Mouse (Mus musculus) mouse trophoblast stem cell (cell line): ENCODE measurements around the gene Ric3.

Experiments
- in situ Hi-C, 2 experiments: fragments of 300-500 bp; cut with MseI, MboI; formaldehyde crosslinking; loops; 2 replicates in 1 of 2; 3 replicates in 1 of 2; pipeline ENCODE4 v1.15.1; 2025

The Ric3 gene

GRCm38 (mm10) chr7:109050831-109051230 is 32.3 kb downstream of the Ric3 start:
- in situ Hi-C loops = no loop called here

- in situ Hi-C loops = no loop called here
These were observed 37.3 kb downstream of the Ric3 start for GRCm38 (mm10) chr7:109045876-109046275.

GRCm38 (mm10) chr7:109039445-109039844 is 43.7 kb downstream of the Ric3 start:
- in situ Hi-C loops = no loop called here

- in situ Hi-C loops = no loop called here
These were observed 44.1 kb downstream of the Ric3 start for GRCm38 (mm10) chr7:109038987-109039386.

- in situ Hi-C loops = no loop called here
These were observed 44.9 kb downstream of the Ric3 start for GRCm38 (mm10) chr7:109038121-109038735.

- in situ Hi-C loops = no loop called here
These were observed 51.1 kb downstream of the Ric3 start for GRCm38 (mm10) chr7:109032054-109032453.

GRCm38 (mm10) chr7:109031331-109031730 is 51.8 kb downstream of the Ric3 start:
- in situ Hi-C loops = no loop called here

GRCm38 (mm10) chr7:109029961-109030465 is 53.1 kb downstream of the Ric3 start:
- in situ Hi-C loops = no loop called here

GRCm38 (mm10) chr7:109028204-109028603 is 54.9 kb downstream of the Ric3 start:
- in situ Hi-C loops = no loop called here

- in situ Hi-C loops = no loop called here
These were observed 55.4 kb downstream of the Ric3 start for GRCm38 (mm10) chr7:109027721-109028120.

- in situ Hi-C loops = no loop called here
These were observed 56.2 kb downstream of the Ric3 start for GRCm38 (mm10) chr7:109026976-109027375.

- in situ Hi-C loops = no loop called here
These were observed 57.4 kb downstream of the Ric3 start for GRCm38 (mm10) chr7:109025743-109026142.

- in situ Hi-C loops = loop anchor here (5.0 kb wide), 1 partner anchor 64 kb away; no protein-coding TSS in a partner anchor
These were observed 61.7 kb downstream of the Ric3 start for GRCm38 (mm10) chr7:109021428-109021827.

- in situ Hi-C loops = no loop called here
These were observed 63.9 kb downstream of the Ric3 start for GRCm38 (mm10) chr7:109019243-109019642.

- in situ Hi-C loops = no loop called here
These were observed 66.7 kb downstream of the Ric3 start for GRCm38 (mm10) chr7:109016378-109016923.

- in situ Hi-C loops = no loop called here
These were observed 68.3 kb downstream of the Ric3 start for GRCm38 (mm10) chr7:109014851-109015250.

- in situ Hi-C loops = no loop called here
These were observed 70.0 kb downstream of the Ric3 start for GRCm38 (mm10) chr7:109012998-109013625.

- in situ Hi-C loops = no loop called here
These were observed 70.6 kb downstream of the Ric3 start for GRCm38 (mm10) chr7:109012575-109012974.

- in situ Hi-C loops = no loop called here
These were observed 71.4 kb downstream of the Ric3 start for GRCm38 (mm10) chr7:109011596-109012180.

- in situ Hi-C loops = no loop called here
These were observed 72.2 kb downstream of the Ric3 start for GRCm38 (mm10) chr7:109010720-109011595.

GRCm38 (mm10) chr7:109009260-109009659 is 73.9 kb downstream of the Ric3 start:
- in situ Hi-C loops = no loop called here

GRCm38 (mm10) chr7:109003653-109004052 is 79.5 kb downstream of the Ric3 start:
- in situ Hi-C loops = no loop called here
